Mouse (Mus musculus): ENCODE measurements around the gene Zfp281. TPM values are rescaled to one million over a fixed set of nuclear protein-coding genes. Genes with fewer than 3 reads are reported as not detected.

Zfp281 gene
- polyA plus RNA-seq, 1 experiment from 2014 or later = 32.4 TPM

Other genes with a start within 250 kb of the Zfp281 start
- gene Ddx59, start 209.6 kb upstream of the Zfp281 start, polyA plus RNA-seq (2016; fragmentation: Nextera tagmentation; extraction: Ambion mirVana) = 16.5 and 17.8 TPM in 2 replicates
- 7.7 and 9.8 TPM in 2 replicates for gene Kif14, start 158.6 kb upstream of the Zfp281 start, polyA plus RNA-seq (2016; fragmentation: Nextera tagmentation; extraction: Ambion mirVana)

Data from limb, embryonic 10.5 days (tissue).